Mouse (Mus musculus): Measurements from ENCODE around the gene Btrc.
"Not testable (repeated sequence)": the region's sequence is repeated elsewhere in the genome, so short reads cannot be mapped to it uniquely, and the experiment has no call there.

The Btrc gene

DNA sequence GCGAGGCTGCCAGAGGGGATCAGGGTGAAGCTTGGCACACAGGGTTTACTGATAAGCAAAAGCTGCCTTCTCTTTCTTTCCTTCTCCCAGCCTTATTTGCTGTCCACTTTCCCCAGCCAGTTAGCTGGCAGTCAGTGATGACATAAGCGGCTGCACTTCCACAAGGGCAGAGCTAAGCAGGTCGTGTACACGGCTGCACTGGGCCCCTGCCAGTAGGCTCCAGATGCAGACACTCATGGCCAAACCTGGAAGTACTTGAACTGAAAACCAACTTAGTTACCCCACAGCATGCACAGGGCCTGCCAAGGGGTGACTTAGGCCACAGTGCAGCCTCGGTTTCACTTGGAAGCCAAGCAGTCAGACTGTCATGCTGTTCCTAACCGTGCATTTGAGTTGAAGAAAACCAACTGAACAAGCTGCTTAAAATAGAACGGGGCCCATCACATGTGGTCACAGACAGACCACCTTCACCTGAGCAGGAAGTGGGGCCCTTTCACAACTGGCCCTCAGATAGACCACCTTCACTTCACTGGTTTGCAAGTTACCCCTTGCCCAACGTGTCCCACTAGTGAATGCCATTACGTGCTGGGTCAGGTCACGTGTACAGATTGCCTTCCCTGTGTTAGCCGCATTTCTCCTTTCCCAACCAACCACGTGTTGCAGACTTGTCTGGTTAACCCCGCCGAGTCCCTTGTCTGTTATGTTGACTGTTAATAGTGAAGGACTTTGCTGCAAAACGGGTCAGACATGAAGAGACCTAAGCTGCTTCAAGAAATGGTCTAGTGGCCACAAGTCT, 166.9 kb downstream of the Btrc start:
- no peak for DNase-seq (ENCODE audit: low read depth, low spot score)

DNA sequence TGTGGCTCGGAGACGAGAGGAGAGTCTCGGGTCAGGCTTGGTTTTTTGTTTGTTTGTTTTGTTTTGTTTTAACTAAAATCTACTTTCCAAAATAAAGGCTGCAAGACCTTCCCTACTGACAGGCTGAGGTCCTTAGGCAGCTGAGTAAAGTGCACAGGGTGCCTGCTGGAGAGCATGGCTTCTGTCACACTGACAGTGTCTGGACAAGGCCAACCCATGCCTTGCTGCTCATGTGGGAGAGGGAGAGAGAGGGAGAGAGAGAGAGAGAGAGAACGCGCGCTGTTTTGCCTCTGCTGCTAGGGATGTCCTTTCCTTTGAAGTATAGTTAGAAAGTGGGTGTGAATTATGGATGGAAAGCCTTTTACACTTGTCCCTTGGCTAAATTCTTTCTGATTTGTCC, 168.0 kb downstream of the Btrc start:
- no peak for DNase-seq (ENCODE audit: low read depth, low spot score)

- no peak for DNase-seq (ENCODE audit: low read depth, low spot score)
Observed at GRCm38 (mm10) chr19:45533617-45534016, 170.1 kb downstream of the Btrc start.

- DNase-seq (ENCODE audit: low read depth, low spot score), result no peak
Observed at GRCm38 (mm10) chr19:45535214-45535735, 171.7 kb downstream of the Btrc start.

DNA sequence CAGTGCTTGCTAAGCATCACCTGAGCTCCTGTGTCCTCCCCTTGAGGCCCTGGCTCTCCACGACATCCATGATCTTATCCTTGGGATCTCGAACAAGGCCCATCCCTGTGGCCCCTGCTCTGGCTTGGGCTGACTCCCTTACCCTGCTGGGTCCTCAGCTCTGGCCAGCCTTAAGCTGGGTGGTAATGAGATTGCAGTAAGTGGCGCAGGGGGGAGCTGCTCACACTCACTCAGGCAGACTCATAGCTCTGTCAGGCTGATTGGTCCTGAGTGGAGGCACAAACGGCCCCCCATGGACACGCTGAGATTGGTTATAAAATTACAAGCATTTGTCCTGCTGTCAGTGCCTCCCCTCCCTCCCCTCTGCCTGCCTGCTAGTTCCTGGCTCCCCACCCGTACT, 172.4 kb downstream of the Btrc start:
- no peak for DNase-seq (ENCODE audit: low read depth, low spot score)

GRCm38 (mm10) chr19:45537505-45537904, 174.0 kb downstream of the Btrc start:
- DNase-seq (ENCODE audit: low read depth, low spot score), result peak; percentile 68

DNA sequence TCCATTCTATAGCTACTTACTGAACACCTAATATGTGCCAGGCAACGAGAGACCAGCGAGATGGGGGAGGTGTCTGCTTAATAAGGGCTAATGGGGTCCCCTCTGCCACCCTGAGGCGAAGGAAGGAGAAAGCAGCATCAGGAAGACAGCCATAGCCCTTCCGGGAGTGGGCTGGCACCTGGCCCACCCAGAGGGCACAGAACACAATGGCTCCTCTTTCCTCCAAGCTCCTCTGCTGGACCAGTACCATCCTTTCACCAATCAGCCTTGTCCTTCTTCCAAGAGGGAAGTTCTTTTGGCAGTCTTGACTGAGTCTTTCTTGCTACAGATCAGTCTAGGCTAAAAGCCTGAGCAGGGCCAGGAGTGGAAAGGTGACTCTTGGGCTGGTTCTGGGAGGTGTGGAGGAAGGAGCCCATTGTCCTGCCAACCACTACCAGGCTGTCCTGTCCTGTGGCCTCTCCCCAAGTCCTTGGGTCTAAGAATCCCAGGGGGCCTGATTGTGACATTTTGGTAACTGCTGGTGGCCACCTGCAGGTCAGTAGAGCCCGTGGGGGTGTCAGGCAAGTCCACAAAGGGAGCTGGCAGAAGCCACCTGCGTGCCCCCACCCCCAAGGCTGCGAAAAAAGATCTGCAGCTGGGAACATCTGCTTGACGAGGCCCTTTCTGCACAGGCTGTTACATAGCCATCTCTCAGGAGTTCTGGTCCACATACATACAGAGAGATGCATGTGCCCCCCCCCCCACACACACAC, 177.3 kb downstream of the Btrc start:
- no peak for DNase-seq (ENCODE audit: low read depth, low spot score)

GRCm38 (mm10) chr19:45541409-45542041, 178.0 kb downstream of the Btrc start:
- DNase-seq (ENCODE audit: low read depth, low spot score), result peak; percentile 36

DNA sequence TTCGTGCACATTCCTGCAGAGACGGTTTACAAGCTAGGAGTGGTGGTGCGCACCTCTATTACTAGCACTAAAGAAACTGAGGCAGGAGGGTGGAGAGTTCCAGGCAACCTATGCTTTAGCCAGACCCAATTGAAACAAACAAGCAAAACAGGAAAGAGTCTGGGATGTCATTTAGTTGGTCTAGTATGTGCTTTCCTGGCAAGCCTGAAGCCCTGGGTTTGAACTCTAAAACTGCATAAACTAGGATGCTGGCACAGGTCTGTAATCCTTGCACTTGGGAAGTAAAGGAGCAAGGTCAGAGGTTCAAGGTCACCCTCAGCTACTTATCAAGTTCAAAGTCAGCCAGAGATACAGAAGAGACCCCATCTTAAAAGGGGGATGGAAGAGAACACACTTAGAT, 178.5 kb downstream of the Btrc start:
- peak; percentile 39 for DNase-seq (ENCODE audit: low read depth, low spot score)

DNA sequence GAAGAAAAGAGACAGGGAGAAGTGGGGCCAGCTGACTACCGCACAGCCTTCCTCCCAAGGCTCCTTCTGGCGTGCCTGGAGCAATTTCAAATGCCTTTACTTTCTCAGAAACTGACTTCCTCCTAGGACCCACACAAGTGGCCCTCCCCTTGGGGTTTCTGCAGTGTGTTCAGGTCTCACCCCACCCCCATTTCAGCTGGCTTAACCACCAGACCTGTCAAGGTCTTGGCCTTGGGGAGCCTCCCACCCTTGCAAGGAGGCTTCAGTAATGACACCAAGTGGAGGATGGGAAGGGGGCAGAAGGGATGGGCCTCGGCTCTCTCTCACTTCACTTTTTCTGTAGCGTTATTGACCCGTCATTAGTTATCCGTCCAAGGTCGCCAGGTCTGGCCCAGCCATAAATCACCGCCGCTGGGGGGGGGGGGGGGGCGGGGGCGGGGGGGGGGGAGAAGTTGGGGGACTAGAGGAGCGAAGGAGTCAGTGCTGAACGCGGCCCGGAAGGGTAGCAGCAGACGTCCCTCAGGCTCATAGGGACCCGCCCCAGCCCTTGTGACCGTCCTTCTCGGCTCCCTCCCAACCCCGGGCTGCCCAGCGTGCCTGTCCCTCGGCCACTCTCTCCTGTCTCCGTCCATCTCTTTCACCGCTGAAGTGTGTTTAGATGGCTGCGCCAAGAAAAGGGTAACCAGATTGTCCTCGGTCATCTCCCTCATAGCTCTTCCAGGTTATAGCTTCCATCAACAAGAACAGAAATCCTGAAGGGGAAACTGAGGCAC, 180.8 kb downstream of the Btrc start:
- DNase-seq (ENCODE audit: low read depth, low spot score), result peak; percentile 67

GRCm38 (mm10) chr19:45544925-45545321, 181.4 kb downstream of the Btrc start:
- peak; percentile 76 for DNase-seq (ENCODE audit: low read depth, low spot score)

DNA sequence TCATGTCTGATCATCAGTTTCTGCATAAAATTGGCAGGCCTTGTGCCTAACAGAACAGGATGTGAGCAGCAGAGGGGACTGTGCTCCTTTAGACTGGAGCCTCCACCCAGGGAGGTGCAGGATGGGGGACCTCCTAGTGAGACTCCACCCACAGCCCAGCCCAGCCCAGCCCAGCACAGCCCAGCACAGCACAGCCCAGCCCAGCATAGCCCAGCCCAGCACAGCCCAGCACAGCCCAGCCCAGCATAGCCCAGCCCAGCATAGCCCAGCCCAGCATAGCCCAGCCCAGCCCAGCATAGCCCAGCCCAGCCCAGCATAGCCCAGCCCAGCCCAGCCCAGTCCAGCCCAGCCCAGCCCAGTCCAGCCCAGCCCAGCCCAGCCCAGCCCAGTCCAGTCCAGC, 184.7 kb downstream of the Btrc start:
- DNase-seq (ENCODE audit: low read depth, low spot score), result not testable (repeated sequence)

DNA sequence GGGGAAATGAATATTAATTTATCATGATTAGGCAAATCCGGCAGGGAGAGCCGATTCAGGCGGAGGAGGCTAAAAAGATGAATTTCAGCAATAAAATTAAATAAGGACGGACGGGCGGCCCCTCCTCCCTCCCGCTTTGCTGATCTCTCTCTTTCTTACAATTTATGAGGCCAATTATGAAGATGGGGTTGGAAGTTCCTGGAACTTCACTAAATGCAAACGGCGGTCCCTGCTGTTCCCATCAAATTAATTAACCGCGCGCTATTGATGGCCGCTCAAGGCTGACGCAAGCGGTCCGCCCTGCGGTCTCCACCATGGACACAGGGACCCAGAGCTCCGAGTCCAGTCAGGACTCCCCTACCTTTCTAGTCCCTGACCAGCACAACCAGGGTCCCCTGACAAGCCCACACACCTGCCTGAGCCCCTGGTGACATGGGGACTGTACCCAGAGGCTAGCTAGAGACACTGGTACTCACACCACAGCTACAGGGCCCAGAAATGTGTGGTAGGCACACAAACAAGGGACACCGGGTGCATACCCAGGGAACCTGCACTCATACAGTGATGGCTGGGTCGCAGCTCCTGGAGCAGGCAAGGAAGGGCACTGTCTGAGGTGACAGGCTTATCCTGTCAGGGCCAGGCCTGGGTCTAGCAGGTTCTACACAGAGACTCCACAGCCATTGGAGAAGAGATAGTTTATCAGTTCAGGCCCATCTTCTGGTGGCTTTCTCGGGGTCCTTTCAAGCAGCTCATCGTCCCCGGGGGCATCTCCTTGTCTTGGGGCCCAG, 185.8 kb downstream of the Btrc start:
- DNase-seq (ENCODE audit: low read depth, low spot score), result no peak

DNA sequence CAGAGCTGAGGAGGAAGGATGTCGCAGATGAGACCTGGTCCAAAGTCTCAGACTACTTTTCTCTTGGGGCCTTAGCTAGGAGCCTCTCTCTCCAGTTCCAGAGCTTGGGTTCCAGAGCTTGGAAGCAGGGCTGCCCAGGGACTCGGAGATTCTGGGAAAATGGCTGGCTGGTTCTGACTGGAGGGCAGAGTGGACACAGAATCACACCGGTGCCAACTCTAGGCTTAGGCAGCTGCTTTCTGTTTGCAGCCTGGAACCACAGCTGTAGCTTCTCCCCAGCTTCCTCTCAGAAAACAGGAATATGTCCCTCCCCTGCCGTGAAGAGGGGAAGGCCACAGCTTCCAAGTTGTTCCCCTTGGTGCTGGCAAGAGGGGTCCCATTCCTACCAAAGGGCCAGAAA, 186.4 kb downstream of the Btrc start:
- no peak for DNase-seq (ENCODE audit: low read depth, low spot score)

GRCm38 (mm10) chr19:45552187-45552586, 188.7 kb downstream of the Btrc start:
- no peak for DNase-seq (ENCODE audit: low read depth, low spot score)

- no peak for DNase-seq (ENCODE audit: low read depth, low spot score)
Observed at GRCm38 (mm10) chr19:45554136-45554535, 190.6 kb downstream of the Btrc start.

- peak; percentile 77 for DNase-seq (ENCODE audit: low read depth, low spot score)
Observed at GRCm38 (mm10) chr19:45560153-45560890, 196.8 kb downstream of the Btrc start, which contains the start of the genes Poll and Gm17018. Gene Poll (minus strand): TSS chr19:45560531. Gene Gm17018 (plus strand): TSS chr19:45560615.

GRCm38 (mm10) chr19:45565925-45566715, 202.6 kb downstream of the Btrc start:
- no peak for DNase-seq (ENCODE audit: low read depth, low spot score)

GRCm38 (mm10) chr19:45567367-45567766, 203.8 kb downstream of the Btrc start:
- DNase-seq (ENCODE audit: low read depth, low spot score), result no peak
